Mouse (Mus musculus) limb, embryonic 12.5 days (tissue): ENCODE measurements at regions not wholly inside any gene's neighbourhood (a gene's known extent, or its start where the extent isn't known, plus 50 kb on each side); places are given as distances from the start of the nearest gene placed in this dataset.

Experiments used
- ATAC-seq: fragments of 200-750 bp; cut with Nextera tagmentation; 2 replicates; pipeline ENCODE4 v1.8.0; 2017; ENCODE audit warnings: low read depth, moderate TSS enrichment; ENCODE audit not compliant: insufficient number of reproducible peaks, insufficient read depth, low FRiP score, low TSS enrichment
- H3K27ac ChIP-seq: fragments of 300-500 bp; sonication (generic); 2 replicates; pipeline ENCODE4 v1.5.1; 2016; ENCODE audit warnings: mild to moderate bottlenecking, moderate library complexity
- H3K27me3 ChIP-seq: fragments of 300-500 bp; sonication (generic); 2 replicates; pipeline ENCODE4 v1.6.1; 2016; ENCODE audit warnings: mild to moderate bottlenecking, moderate library complexity
- H3K36me3 ChIP-seq: fragments of 300-500 bp; sonication (generic); 2 replicates; pipeline ENCODE4 v1.6.1; 2016; ENCODE audit warnings: mild to moderate bottlenecking, moderate library complexity
- H3K4me1 ChIP-seq: fragments of 300-500 bp; sonication (generic); replicated peaks from 2 replicates; pipeline ENCODE4 v1.6.1; 2016
- H3K4me2 ChIP-seq: fragments of 300-500 bp; sonication (generic); 2 replicates; pipeline ENCODE4 v1.6.1; 2016; ENCODE audit warnings: mild to moderate bottlenecking, moderate library complexity
- H3K4me3 ChIP-seq: fragments of 300-500 bp; sonication (generic); replicated peaks from 2 replicates; pipeline ENCODE4 v1.5.1; 2016; ENCODE audit warnings: mild to moderate bottlenecking
- H3K9ac ChIP-seq: fragments of 300-500 bp; sonication (generic); replicated peaks from 2 replicates; pipeline ENCODE4 v1.6.1; 2016; ENCODE audit warnings: mild to moderate bottlenecking, moderate library complexity
- H3K9me3 ChIP-seq: fragments of 300-500 bp; sonication (generic); 2 replicates; pipeline ENCODE4 v1.6.1; 2016; ENCODE audit warnings: mild to moderate bottlenecking, moderate library complexity
- WGBS: fragments of 180-500 bp; shearing (Covaris S2); methylation state at CpG from one replicate; pipeline ENCODE4 v1.1.7; 2016; 5-methylcytosine and 5-hydroxymethylcytosine counted together

GRCm38 (mm10) chr13:60453821-60454483 lies 147.8 kb upstream of the Dapk1 start:
- H3K36me3 ChIP-seq = no peaks in the 10 kb centered on the region
- peaks cover 31% of the 10 kb centered on the region for H3K4me1 ChIP-seq
- no peak overlapping the region for H3K9ac ChIP-seq
- no peak overlapping the region for H3K4me2 ChIP-seq
- H3K27ac ChIP-seq = no peak overlapping the region
- no peak for ATAC-seq
- H3K9me3 ChIP-seq = no peaks in the 10 kb centered on the region
- H3K4me3 ChIP-seq = no peak overlapping the region
- WGBS = 86% methylated on average over 9 of the region's 9 CpGs
- no peaks in the 10 kb centered on the region for H3K27me3 ChIP-seq

- Histone ChIP-seq H3K36me3 (no peaks in the 10 kb centered on the region), H3K9me3 (no peaks in the 10 kb centered on the region), H3K27ac (peak overlapping the region; percentile 86), H3K27me3 (no peaks in the 10 kb centered on the region), H3K4me3 (no peak overlapping the region), H3K4me1 (peaks cover 31% of the 10 kb centered on the region), H3K4me2 (peak overlapping the region; percentile 34), H3K9ac (0 out of 2 replicates have a peak overlapping the region, but pooled peaks have one; percentile 40)
- 21% methylated on average over 15 of the region's 15 CpGs for WGBS
- ATAC-seq = peak; percentile 12; the same call in 1 of the 2 replicates
Measured at GRCm38 (mm10) chr13:60455033-60455619, 146.6 kb upstream of the Dapk1 start.

GRCm38 (mm10) chr13:60455863-60456551 lies 145.7 kb upstream of the Dapk1 start:
- Histone ChIP-seq H3K4me1 (peaks cover 30% of the 10 kb centered on the region), H3K9ac (no peak overlapping the region), H3K9me3 (no peaks in the 10 kb centered on the region), H3K27me3 (no peaks in the 10 kb centered on the region), H3K4me2 (0 out of 2 replicates have a peak overlapping the region, but pooled peaks have one; percentile 34), H3K36me3 (no peaks in the 10 kb centered on the region), H3K4me3 (no peak overlapping the region), H3K27ac (peak overlapping the region; percentile 86; the same call in 1 of the 2 replicates)
- ATAC-seq = no peak
- 35% methylated on average over 10 of the region's 10 CpGs for WGBS

GRCm38 (mm10) chr13:60457277-60457676 lies 144.5 kb upstream of the Dapk1 start:
- Histone ChIP-seq H3K27ac (no peak overlapping the region), H3K4me1 (peaks cover 28% of the 10 kb centered on the region), H3K9ac (no peak overlapping the region), H3K27me3 (no peaks in the 10 kb centered on the region), H3K4me2 (no peak overlapping the region), H3K4me3 (no peak overlapping the region), H3K9me3 (no peaks in the 10 kb centered on the region), H3K36me3 (no peaks in the 10 kb centered on the region)
- no peak for ATAC-seq
- WGBS = 92% methylated on average over 10 of the region's 10 CpGs

- peaks cover 27% of the 10 kb centered on the region for H3K4me1 ChIP-seq
- 83% methylated on average over 5 of the region's 5 CpGs for WGBS
- ATAC-seq = no peak
Measured at GRCm38 (mm10) chr13:60459002-60459401, 142.7 kb upstream of the Dapk1 start.

GRCm38 (mm10) chr13:60466553-60467313 lies 135.0 kb upstream of the Dapk1 start:
- Histone ChIP-seq H3K27me3 (no peaks in the 10 kb centered on the region), H3K27ac (no peak overlapping the region)
- WGBS = 74% methylated on average over 5 of the region's 5 CpGs

More at GRCm38 (mm10) chr13:60459002-60459401, 142.7 kb upstream of the Dapk1 start:
- H3K27ac ChIP-seq = no peak overlapping the region
- no peak overlapping the region for H3K4me3 ChIP-seq
- H3K9me3 ChIP-seq = no peaks in the 10 kb centered on the region
- no peaks in the 10 kb centered on the region for H3K27me3 ChIP-seq
- H3K9ac ChIP-seq = no peak overlapping the region
- no peak overlapping the region for H3K4me2 ChIP-seq
- no peaks in the 10 kb centered on the region for H3K36me3 ChIP-seq

GRCm38 (mm10) chr13:60467821-60468579 lies 133.7 kb upstream of the Dapk1 start:
- Histone ChIP-seq H3K27me3 (no peaks in the 10 kb centered on the region), H3K4me2 (no peak overlapping the region), H3K4me1 (peaks cover 20% of the 10 kb centered on the region), H3K27ac (peak overlapping the region; percentile 72), H3K9ac (no peak overlapping the region), H3K4me3 (no peak overlapping the region), H3K36me3 (no peaks in the 10 kb centered on the region), H3K9me3 (no peaks in the 10 kb centered on the region)
- 0 out of 2 replicates have a peak, but pooled peaks have one; percentile 17 for ATAC-seq
- 15% methylated on average over 11 of the region's 11 CpGs for WGBS

More at GRCm38 (mm10) chr13:60466553-60467313, 135.0 kb upstream of the Dapk1 start:
- no peak overlapping the region for H3K4me2 ChIP-seq
- H3K4me3 ChIP-seq = no peak overlapping the region
- no peak for ATAC-seq
- no peaks in the 10 kb centered on the region for H3K9me3 ChIP-seq
- no peak overlapping the region for H3K9ac ChIP-seq
- peaks cover 20% of the 10 kb centered on the region for H3K4me1 ChIP-seq
- no peaks in the 10 kb centered on the region for H3K36me3 ChIP-seq

- no peak overlapping the region for H3K4me3 ChIP-seq
- no peak overlapping the region for H3K27ac ChIP-seq
- no peaks in the 10 kb centered on the region for H3K27me3 ChIP-seq
- no peak for ATAC-seq
- H3K4me2 ChIP-seq = no peak overlapping the region
- WGBS = 70% methylated on average over 17 of the region's 17 CpGs
- H3K36me3 ChIP-seq = no peaks in the 10 kb centered on the region
- no peak overlapping the region for H3K9ac ChIP-seq
- H3K9me3 ChIP-seq = no peaks in the 10 kb centered on the region
- peaks cover 13% of the 10 kb centered on the region for H3K4me1 ChIP-seq
Measured at GRCm38 (mm10) chr13:60470426-60471398, 131.0 kb upstream of the Dapk1 start.

- Histone ChIP-seq H3K9me3 (no peaks in the 10 kb centered on the region), H3K4me3 (no peak overlapping the region), H3K27me3 (no peaks in the 10 kb centered on the region), H3K27ac (no peak overlapping the region), H3K9ac (no peak overlapping the region), H3K4me2 (no peak overlapping the region), H3K4me1 (peaks cover 13% of the 10 kb centered on the region), H3K36me3 (no peaks in the 10 kb centered on the region)
- ATAC-seq = no peak
- 84% methylated on average over 5 of the region's 5 CpGs for WGBS
Measured at GRCm38 (mm10) chr13:60471602-60472001, 130.1 kb upstream of the Dapk1 start.
